Mouse (Mus musculus) ES-Bruce4 (cell line): ENCODE data around the gene Acsl3.

Experiments
- CTCF ChIP-seq: IDR thresholded peaks from one replicate; pipeline ENCODE4 v1.8.1; 2011; ENCODE audit warnings: low read depth, low read length
- EP300 ChIP-seq: IDR thresholded peaks from 2 replicates; pipeline ENCODE4 v1.6.1; 2011; ENCODE audit warnings: low read depth, low read length; ENCODE audit not compliant: insufficient read depth
- POLR2A ChIP-seq: IDR thresholded peaks from one replicate; pipeline ENCODE4 v1.8.1; 2011; ENCODE audit warnings: low read length; ENCODE audit not compliant: insufficient read depth

GRCm38 (mm10) chr1:78647317-78647885, 10.2 kb upstream of the Acsl3 start:
- TF ChIP-seq POLR2A, result no peak
- no peak for TF ChIP-seq CTCF
- no peak for TF ChIP-seq EP300
